Mouse (Mus musculus): ENCODE measurements around the gene Trim43a. TPM values are rescaled to one million over a fixed set of nuclear protein-coding genes. Genes with fewer than 3 reads are reported as not detected.
"Not testable (repeated sequence)": the region's sequence is repeated elsewhere in the genome, so short reads cannot be mapped to it uniquely, and the experiment has no call there.

The Trim43a gene
- polyA plus RNA-seq, 1 experiment, result not detected

- Histone ChIP-seq H3K36me3 (ENCODE audit: control insufficient read depth) (peaks cover 26% of the 10 kb centered on the region), H3K27me3 (ENCODE audit: control insufficient read depth) (0 out of 2 replicates have a peak, but pooled peaks cover 2% of the 10 kb centered on the region), H3K4me3 (replicated peaks) (peak overlapping the region; percentile 99), H3K9me3 (ENCODE audit: control insufficient read depth, low read length) (no peaks in the 10 kb centered on the region), H3K4me1 (ENCODE audit: control insufficient read depth) (peaks cover 36% of the 10 kb centered on the region)
- TF ChIP-seq TAL1 (IDR thresholded peaks at IDR 0.05; ENCODE audit: low read length) (no peak), GATA1 (IDR thresholded peaks at IDR 0.05; ENCODE audit: low read length) (no peak)
These were observed 32.1 kb upstream of the Trim43a start for GRCm38 (mm10) chr9:88548614-88548945.

GRCm38 (mm10) chr9:88553071-88553470 lies 27.6 kb upstream of the Trim43a start:
- Histone ChIP-seq H3K9me3 (ENCODE audit: control insufficient read depth, low read length) (no peaks in the 10 kb centered on the region), H3K27me3 (ENCODE audit: control insufficient read depth) (no peaks in the 10 kb centered on the region), H3K4me1 (ENCODE audit: control insufficient read depth) (peaks cover 28% of the 10 kb centered on the region), H3K36me3 (ENCODE audit: control insufficient read depth) (peaks cover 54% of the 10 kb centered on the region), H3K4me3 (replicated peaks) (no peak overlapping the region)
- no peak for TF ChIP-seq TAL1 (IDR thresholded peaks at IDR 0.05; ENCODE audit: low read length)
- TF ChIP-seq GATA1 (IDR thresholded peaks at IDR 0.05; ENCODE audit: low read length), result no peak

DNA sequence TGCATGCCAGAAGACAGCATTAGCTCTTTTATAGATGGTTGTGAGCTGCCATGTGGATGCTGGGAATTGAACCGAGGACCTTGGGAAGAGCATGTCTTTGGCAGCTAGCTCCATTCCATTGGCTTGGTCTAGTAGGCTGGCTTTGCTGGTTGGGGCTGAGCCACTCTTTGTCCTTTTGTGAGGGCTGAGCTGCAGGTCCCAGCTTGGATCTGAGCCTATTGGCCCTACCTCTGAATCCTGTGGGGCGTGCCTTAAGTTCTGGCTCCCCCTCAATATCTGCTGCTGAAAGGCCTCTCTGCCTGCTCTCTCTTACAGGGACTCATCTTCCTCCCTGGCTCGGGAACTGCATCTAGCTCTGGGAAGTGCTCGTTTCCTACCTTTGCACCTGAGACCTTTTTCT lies 22.5 kb upstream of the Trim43a start:
- Histone ChIP-seq H3K9me3 (ENCODE audit: control insufficient read depth, low read length) (no peaks in the 10 kb centered on the region), H3K4me3 (replicated peaks) (no peak overlapping the region), H3K4me1 (ENCODE audit: control insufficient read depth) (no peaks in the 10 kb centered on the region), H3K27me3 (ENCODE audit: control insufficient read depth) (no peaks in the 10 kb centered on the region), H3K36me3 (ENCODE audit: control insufficient read depth) (peaks cover 62% of the 10 kb centered on the region)
- TF ChIP-seq GATA1 (IDR thresholded peaks at IDR 0.05; ENCODE audit: low read length), result no peak
- TF ChIP-seq TAL1 (IDR thresholded peaks at IDR 0.05; ENCODE audit: low read length), result no peak

- not testable (repeated sequence) for H3K4me1 ChIP-seq (ENCODE audit: control insufficient read depth); H3K27me3 ChIP-seq (ENCODE audit: control insufficient read depth); H3K9me3 ChIP-seq (ENCODE audit: control insufficient read depth, low read length); H3K4me3 ChIP-seq (replicated peaks)
- peaks cover 48% of the 10 kb centered on the region for H3K36me3 ChIP-seq (ENCODE audit: control insufficient read depth)
These were observed 19.2 kb upstream of the Trim43a start for GRCm38 (mm10) chr9:88561476-88561875.

DNA sequence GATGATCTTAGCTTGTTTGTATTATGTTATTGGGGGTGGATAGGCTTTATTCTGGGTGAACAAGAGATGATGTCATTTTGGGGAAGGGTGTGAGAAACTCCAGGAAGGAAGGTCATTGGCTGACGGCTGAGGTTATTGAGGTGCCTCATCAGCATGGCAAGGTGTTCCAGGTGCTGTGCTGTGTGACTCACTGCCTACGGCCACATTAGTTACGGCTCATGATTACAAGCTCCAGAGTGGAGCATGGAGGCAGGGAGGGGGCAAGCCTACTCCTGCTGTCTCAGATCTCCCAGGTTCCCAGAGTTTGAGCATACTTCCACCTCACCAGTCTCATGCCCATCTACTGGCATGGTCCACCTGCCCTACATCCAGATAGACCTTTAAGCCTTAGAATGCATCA lies 10.2 kb upstream of the Trim43a start:
- not testable (repeated sequence) for H3K4me1 ChIP-seq (ENCODE audit: control insufficient read depth); H3K27me3 ChIP-seq (ENCODE audit: control insufficient read depth); H3K4me3 ChIP-seq (replicated peaks)
- Histone ChIP-seq H3K36me3 (ENCODE audit: control insufficient read depth) (peaks cover 40% of the 10 kb centered on the region), H3K9me3 (ENCODE audit: control insufficient read depth, low read length) (peaks cover 29% of the 10 kb centered on the region)

- H3K9me3 ChIP-seq (ENCODE audit: control insufficient read depth, low read length); H3K36me3 ChIP-seq (ENCODE audit: control insufficient read depth); H3K4me3 ChIP-seq (replicated peaks); H3K4me1 ChIP-seq (ENCODE audit: control insufficient read depth); H3K27me3 ChIP-seq (ENCODE audit: control insufficient read depth): not testable (repeated sequence)
These were observed 13.0 kb downstream of the Trim43a start for GRCm38 (mm10) chr9:88593708-88594107.

GRCm38 (mm10) chr9:88599206-88600162 lies 18.8 kb downstream of the Trim43a start:
- H3K36me3 ChIP-seq (ENCODE audit: control insufficient read depth); H3K4me1 ChIP-seq (ENCODE audit: control insufficient read depth); H3K27me3 ChIP-seq (ENCODE audit: control insufficient read depth); H3K9me3 ChIP-seq (ENCODE audit: control insufficient read depth, low read length): not testable (repeated sequence)
- H3K4me3 ChIP-seq (replicated peaks), result peak overlapping the region; percentile 32

DNA sequence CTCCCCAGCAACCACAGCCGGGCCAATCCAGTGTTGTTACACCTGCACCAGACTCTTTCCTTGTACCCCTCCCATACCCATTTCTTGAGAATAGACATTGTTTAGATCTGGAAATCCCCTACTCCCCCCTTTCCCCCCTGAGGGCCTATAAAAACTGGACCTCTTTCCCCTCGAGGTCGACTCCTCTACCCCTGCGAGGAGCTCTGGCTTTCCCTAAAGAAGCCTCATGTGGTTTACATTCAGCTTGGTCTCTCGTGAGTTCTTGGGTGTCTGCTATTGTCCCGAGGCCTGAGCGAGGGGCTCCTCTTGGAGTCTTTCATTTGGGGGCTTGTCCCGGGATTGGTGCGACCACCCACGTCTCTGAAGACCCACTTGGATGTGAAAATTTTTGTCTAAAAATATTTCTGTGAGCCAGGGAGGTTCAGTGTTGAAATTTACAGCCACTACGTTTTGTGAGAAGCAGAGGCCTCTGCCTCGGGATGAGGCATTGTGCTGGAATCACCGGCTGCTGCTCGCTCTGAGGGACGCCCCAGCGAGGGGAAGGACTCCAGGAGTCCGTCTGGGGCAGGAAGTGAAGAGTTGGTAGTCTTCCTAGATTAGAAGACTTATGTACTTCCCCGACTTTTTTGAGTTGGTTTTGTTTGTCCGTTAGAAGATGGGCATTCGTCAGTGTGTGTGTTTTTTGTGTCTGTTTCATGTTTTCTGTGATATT lies 45.3 kb downstream of the Trim43a start:
- not testable (repeated sequence) for H3K4me3 ChIP-seq (replicated peaks); H3K9me3 ChIP-seq (ENCODE audit: control insufficient read depth, low read length); H3K4me1 ChIP-seq (ENCODE audit: control insufficient read depth); H3K36me3 ChIP-seq (ENCODE audit: control insufficient read depth); H3K27me3 ChIP-seq (ENCODE audit: control insufficient read depth)

GRCm38 (mm10) chr9:88638125-88638524 lies 57.4 kb downstream of the Trim43a start:
- not testable (repeated sequence) for H3K36me3 ChIP-seq (ENCODE audit: control insufficient read depth)

More at GRCm38 (mm10) chr9:88638125-88638524, 57.4 kb downstream of the Trim43a start:
- H3K4me1 ChIP-seq (ENCODE audit: control insufficient read depth); H3K27me3 ChIP-seq (ENCODE audit: control insufficient read depth); H3K4me3 ChIP-seq (replicated peaks); H3K9me3 ChIP-seq (ENCODE audit: control insufficient read depth, low read length): not testable (repeated sequence)

Other genes starting within 250 kb of the Trim43a start
- 0.10 and 0.13 TPM in 2 replicates for gene Snx14, start 141.9 kb upstream of the Trim43a start, polyA plus RNA-seq (2012)
- not detected in 2 replicates for gene Gm20537, start 124.3 kb upstream of the Trim43a start, polyA plus RNA-seq (2012)
- gene Syncrip, start 98.3 kb upstream of the Trim43a start, polyA plus RNA-seq (2012), result 3.0 and 3.8 TPM in 2 replicates
- gene Zfp949, start 32.9 kb upstream of the Trim43a start, polyA plus RNA-seq (2012), result 0.47 and 0.62 TPM in 2 replicates
- gene Mthfsl, start 139.4 kb downstream of the Trim43a start, polyA plus RNA-seq (2012), result 0.12 and 0.51 TPM in 2 replicates
- gene Bcl2a1d, start 151.0 kb downstream of the Trim43a start, polyA plus RNA-seq (2012), result not detected in 2 replicates